Mouse (Mus musculus) stomach, postnatal 0 days (tissue): ENCODE data around the gene Acads.

Source experiments
- CTCF ChIP-seq: IDR thresholded peaks from 2 replicates; pipeline ENCODE4 v1.5.1; 2016; ENCODE audit warnings: antibody characterized with exemption, low read depth, mild to moderate bottlenecking, moderate library complexity
- EP300 ChIP-seq: optimal IDR thresholded peaks from 2 replicates; pipeline ENCODE3; 2016; ENCODE audit warnings: antibody characterized with exemption

DNA sequence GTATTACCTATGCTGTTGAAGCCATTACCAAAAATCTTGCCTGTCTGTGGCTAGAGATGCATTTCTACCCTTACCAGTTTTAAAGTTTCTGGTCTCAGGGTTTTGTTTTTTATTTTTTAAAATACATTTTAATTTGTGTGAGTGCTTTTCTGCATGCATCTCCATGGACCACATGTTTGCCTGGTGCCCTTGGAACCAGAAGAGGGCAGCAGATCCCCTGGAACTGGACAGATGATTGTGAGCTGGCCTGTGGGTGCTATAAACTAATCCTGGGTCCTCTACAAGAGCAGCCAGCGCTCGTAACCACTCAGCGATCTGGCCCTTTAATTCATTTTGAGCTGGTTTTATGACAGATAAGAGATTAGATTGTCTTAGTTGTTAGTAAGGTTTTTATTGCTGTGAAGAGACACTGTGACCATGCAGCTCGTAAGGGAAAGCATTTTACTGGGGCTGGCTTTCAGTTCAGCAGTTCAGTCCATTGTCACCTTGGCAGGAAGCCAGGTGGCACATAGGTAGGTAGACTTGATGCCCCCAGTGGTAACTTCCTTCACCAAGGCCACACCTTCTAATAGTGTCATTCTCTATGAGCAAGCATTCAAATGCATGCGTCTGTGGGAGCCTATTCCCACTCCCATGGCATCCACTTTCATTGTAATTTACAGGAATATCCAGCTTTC, 29.4 kb downstream of the Acads start:
- peak; percentile 47 for TF ChIP-seq CTCF
- TF ChIP-seq EP300 = no peak
